Mouse (Mus musculus) T-helper 2 cell (primary cell): Measurements from ENCODE around the gene Lipe.
"Not testable (repeated sequence)": the region's sequence is repeated elsewhere in the genome, so short reads cannot be mapped to it uniquely, and the experiment has no call there.

Source experiments
- in situ Hi-C: fragments of 300-600 bp; cut with MboI, MseI; formaldehyde crosslinking; loops from one replicate; pipeline ENCODE4 v1.15.1; 2025; ENCODE audit warnings: high pct_unique_total_duplicates

The Lipe gene

DNA sequence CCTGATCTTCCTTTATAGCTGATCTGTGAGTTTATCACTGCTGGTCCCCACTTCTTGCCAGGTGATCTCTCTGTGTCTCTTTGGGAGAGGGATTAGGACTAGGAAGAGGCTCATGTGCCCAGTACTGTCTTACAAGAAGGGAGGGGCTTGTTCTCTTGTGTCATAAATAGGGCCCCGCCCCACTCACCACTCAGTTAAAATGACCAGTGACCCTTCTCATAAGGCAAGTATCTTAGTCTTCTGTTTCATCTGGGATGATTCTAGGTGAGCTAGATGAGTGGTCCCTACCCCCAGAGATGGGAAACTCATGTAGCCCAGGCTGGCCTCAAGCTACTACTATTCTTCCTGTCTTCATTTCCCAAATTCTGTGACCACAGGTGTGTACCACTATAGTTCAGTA, at the start of gene Lipe:
Gene Lipe, minus strand, starts transcription at position 101 of the 400 bp plus-strand sequence.
- in situ Hi-C loops = loop anchor here (10.0 to 25.0 kb wide), 2 partner anchors 1014 to 1939 kb away; partner anchors contain the start of gene Ltbp4

DNA sequence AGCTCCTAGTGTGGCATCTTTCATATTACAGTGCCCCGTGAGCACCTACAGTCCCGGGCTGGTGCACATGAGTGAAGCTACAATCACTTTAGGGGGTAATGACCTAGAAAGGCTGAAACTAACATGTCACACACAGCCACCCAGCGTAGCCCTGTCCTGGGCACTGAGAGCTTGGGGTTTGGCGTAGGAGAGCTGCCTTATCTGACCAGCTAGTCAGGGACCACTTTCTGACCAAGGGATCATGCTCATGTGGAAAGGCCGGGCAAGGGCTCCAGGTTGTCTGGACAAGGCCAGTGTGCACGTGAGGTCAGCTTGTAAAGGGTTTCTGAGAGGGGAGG, 42.3 kb upstream of the Lipe start:
- in situ Hi-C loops = no loop called here

DNA sequence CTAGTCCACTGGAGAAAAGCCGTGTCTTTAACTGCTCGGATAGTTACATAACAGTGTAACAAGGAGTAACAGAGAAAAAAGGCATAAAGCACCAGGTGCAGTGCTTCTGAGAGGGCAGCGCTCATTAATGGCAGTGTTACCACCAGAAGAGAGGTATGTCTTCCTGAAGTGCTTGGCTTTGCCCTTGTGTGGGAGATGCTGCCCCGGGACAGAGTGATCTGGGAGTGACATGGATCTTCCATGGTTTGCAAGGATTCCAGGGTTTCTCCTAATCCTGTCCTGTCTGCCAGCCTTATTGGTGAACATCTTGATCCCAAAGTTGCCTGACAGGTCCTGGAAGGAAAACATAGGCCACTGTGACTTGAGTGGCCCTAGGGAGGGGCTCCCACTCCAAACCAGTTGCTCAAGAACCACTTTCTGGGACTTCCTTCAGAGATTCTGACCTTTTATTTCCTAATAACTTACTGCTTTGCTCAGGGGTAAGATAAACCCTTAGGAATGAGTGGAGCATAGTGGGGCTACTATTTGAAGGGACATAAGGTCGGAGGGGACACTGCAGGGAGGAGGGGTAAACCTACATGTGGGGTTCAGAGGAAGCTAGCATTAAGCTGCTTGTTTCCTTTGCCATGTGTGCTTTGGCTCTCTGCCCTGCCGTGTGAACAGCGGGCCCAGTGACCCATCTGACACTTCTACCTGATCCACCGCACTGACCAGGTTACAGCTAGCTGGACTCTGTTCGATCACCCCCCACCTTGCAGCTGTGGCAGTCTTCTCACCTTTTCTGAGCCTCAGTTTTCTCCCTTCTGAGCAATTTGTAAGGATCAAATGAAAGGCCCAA, 41.7 kb upstream of the Lipe start:
- in situ Hi-C loops = no loop called here

DNA sequence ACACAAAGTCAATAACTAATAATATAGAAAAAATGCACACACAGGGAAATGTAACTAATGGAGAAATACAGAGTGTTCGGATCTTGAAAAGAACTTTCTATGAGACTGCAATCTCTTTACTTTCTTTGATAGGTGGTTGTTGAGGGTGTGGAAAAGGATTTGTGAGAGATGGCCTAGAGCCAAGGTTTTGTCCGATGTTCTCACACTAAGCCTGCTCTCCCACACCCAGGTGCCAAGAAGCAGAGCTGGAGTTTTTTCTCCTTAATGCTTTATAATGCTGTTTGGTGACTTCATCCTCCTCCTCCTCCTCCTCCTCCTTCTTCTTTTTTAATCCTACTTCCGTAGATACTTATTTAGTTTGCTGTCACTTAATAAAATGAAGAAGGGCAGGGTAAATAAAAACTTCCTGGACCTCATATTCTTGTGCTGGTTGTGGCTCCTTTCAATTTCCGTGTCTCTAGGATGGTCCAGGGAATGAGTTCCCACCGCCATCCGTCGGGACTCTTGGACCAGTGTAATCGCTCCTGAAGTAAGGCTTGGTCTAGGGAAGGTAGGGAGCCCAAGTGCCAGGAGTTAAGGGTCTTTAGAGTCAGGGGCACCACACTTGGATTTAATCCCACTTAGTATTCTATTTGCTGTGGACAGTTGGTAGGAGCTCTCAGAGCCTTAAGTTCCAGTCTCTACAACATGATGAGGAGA, 40.8 kb upstream of the Lipe start:
- in situ Hi-C loops = no loop called here

DNA sequence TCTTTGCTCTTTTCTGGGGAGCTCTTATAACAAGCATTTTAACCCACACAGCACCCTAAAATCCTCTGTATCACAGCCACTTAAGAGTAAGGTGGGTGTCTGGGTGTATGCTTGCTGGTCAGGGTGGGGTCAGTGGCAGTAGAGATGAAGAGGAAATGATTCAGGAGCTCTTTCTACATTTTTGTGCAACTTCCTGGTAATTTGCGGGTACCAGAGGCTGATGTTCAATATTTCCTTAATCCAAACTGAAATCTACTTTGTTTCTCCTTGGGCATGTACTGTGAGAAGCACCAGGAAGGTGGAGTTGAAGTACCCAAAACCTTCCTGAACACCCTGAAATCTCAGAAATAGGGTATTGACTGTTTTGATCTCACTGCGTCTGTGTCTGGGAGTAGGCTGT, 38.2 kb upstream of the Lipe start:
- in situ Hi-C loops = no loop called here

DNA sequence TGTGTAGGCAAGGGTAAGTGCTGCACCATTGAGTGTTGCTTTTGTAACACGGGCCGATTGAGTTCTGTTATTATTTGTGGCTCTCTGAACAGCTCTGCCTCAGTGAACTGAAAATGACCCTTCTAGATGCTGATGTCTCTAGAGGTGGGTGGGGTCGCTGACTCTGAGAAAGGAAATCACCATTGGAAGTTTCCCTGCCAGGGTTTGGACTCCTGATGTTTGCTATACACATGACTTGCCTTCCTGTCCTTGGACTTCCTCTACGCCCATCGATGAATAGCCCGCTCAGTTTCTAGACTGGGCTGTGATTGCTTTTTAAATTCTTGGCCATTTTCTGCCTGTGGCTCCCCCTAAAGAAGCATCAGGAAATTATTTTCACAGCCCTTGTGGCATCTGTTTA, 37.7 kb upstream of the Lipe start:
- in situ Hi-C loops = no loop called here

DNA sequence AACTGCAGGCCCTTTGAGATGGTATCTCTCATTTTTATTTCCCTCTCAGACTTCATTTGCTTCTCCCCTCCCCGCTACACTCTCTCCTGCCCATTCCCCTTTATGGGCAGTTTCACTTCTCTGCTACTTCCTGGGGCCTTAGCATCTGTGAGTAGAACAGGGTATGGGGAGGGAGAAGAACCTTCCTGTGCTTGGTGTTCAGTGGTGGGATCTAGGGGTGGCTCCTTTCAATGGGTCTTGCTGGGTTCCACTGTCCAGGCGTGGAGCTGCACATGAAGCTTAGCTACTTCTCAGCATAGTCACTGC, 37.0 kb upstream of the Lipe start:
- in situ Hi-C loops = no loop called here

DNA sequence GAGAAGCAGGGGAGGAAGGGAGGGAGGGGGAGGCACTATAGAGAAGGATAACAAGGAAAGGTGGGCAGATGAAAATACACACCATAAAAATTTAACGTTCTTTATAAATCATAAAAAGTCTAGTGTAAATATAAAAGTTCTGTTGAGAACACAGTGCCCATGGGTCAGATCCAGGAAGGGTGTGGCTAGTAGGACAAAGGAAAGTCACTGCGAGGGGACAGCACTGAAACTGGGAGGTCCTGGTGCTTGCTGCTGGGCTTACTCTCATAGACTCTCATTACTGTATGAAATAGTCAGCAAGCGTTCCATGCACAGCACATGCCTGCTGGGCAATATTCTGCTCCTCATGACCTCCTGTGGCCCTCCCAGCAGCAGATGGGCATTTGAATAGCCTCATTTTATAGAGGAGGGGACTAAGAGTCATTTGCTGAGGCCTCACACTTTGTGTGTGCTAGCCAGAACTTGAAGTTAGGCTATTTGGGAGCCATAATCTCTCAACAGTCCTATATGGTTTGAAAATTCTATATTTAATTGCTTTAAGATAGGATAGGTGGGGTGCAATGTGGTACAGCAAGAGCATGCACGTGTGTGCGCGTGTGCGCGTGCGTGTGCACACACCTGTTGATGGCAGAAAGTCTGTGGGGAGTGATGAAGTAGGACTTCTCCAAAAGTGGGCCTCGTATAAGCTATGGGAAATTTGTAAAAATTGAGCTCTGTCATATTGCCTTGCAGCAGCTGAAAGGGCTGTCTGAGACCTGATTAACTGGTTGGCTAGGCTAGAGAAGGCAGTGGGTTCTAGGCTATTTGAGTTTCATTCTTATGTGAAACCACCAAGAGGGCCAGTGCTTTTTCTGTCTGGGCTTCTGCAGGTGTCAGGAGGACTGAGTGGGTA, 36.4 kb upstream of the Lipe start:
- in situ Hi-C loops = loop anchor here (5.0 kb wide), 1 partner anchor 162 kb away; no protein-coding TSS in a partner anchor

DNA sequence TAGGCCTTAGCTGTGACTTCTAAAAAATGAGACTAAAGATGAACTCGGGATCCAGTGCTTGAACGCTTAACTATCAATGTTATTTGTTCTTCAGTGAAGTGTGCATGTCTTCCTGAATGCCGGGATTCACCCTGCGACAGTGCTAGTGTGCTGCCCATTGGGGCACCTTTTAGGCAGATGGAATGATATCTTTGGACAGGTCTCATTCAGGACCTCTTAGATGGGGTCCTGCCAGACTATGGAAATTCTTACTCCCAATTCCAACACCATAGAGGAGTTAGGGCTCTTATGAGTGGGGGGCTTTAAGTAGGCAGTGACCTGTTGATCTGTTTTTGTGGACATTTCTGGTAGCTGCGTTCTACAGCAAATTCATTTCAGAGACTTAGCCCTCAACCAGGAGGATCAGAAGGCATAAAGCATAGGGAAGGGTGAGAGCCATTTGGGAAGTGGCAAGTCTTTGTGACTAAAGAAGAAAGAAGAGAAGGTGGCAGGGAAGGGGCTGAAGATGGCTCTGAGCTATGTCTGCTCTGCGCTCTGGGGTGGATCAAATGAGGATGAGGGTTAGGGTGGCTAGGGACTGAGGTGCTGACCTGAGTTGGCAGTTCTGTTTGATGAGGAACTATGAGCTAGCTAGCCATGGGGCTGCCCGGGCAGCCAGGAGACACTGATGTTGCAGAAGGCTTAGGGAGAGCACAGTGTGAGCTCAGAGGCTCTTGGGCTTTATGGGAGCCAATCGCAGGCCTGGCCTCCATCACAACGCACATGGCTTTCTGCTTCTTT, 35.5 kb upstream of the Lipe start:
- in situ Hi-C loops = loop anchor here (5.0 kb wide), 1 partner anchor 163 kb away; no protein-coding TSS in a partner anchor

DNA sequence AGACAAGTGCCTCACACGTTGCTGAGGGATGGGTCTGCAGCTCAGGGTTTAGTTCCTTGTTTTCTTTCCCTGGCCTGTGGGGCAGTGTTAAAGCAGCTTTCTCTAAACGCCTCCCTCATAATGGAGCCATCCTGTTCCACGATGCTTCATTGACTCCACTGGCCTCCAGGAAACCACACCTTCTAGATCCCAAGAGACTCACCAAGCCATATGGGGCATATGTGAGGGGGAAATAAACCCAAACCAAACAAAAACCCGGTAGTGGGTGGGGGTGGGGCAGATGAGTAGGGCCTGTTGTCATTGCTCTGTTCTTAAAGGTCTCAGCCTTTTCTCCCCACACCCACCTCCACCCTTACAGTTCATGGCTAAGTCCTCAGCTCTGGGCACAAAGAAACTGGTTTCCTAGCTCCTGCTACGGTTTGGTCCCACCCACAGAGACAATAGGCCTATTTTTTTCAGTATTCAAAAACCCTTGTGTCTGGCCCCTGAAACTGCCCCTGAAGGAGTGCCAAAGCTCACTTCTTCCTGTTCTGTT, 34.6 kb upstream of the Lipe start:
- in situ Hi-C loops = loop anchor here (5.0 kb wide), 1 partner anchor 164 kb away; no protein-coding TSS in a partner anchor

DNA sequence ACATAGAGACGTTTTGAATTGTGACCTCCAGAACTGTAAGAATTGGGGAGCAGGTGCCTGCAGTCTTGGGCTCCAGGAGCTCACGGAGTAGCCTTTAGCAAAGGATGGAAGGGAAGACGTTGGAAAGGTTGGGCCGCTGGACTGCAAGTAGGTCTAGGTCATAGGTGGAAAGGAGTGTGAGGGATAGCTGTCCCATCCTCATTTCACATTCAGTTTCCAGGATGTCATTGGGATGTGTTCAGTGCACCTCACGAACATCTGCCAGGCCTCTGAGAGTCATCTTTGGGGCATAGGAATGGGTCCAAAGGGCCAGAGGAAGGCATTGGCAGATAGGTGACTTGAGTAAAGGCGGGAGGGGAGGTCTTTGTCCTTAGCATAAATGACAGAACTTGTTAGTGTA, 33.9 kb upstream of the Lipe start:
- in situ Hi-C loops = loop anchor here (5.0 kb wide), 1 partner anchor 165 kb away; no protein-coding TSS in a partner anchor

DNA sequence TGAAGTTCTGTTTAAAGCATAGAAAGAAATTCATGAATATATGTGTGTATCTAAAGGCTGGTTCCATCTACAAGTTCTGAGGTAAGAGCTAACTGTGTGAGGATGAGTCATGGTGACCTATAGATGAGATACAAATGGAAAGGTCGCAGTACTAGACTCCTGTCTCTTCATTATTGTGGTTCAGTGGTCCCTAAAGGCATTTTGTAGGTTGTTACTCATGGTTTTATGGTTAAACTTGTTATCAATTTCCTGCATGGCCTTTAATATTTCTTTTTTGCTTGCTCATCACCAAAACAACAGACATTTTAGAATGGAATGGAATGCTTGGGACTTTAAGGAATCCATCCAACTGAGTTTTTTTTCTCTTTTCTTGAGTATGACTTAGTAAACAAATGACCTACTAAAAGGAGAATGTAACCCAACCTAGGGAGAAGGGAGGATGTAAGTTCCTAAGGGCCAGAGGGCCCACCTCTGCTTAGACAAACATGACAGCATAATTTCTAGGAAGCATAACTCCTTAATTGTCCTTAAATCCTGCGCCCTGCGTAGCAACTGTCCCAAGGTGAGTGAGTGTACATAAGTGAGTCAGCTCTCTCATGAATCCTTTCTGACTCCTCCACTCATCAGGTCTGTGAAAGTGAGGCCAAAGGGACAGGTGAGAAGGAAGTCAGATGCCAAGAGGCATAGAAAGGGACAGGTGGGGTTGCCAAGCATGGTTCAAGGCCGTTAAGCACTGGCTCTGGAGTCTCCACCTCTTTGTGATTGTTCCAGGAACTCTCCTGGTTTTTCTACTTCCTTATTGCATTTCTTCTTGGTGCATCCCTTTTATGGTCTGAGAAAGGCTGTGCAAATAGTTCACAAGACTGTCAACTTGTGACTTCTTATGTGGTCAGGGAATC, 31.6 kb upstream of the Lipe start:
- in situ Hi-C loops = loop anchor here (5.0 kb wide), 1 partner anchor 167 kb away; no protein-coding TSS in a partner anchor

DNA sequence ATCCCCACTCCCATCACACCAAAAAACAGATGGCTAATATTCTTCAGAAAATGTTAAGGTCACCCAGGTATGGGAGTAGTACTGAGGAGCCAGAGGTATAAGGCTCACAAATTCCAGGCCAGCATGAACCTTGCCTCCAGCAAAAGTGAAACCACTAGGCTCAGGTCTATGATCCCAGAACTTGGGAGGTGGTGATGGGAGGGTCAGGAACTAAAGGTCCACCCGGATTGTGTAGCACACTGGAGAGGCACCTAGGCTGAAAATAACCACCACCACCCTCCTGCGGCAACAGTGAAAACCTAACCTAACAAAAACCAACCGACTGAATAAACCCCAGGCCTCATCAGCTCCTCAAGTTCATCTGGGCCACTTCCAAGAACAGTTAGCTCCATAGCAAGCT, 29.8 kb upstream of the Lipe start:
- in situ Hi-C loops = no loop called here

DNA sequence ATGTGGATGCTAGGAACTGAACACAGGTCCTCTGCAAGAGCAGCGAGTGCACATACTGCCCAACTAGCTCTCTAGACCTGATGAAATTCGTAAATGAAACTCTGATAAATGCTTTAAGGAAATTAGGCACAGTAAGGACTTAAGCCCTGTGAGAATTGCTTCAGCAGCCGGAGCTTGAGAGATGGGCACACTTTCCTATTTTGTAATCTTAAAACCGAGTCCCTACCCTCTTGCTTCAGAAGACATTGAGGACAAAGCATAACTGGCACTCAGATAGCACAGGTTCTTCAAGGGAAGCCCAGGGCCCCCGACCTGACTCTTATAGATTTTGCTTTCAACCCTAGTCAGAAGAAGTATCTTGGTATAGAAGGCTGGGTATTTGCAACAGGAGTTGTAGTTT, 28.6 kb upstream of the Lipe start:
- in situ Hi-C loops = no loop called here

DNA sequence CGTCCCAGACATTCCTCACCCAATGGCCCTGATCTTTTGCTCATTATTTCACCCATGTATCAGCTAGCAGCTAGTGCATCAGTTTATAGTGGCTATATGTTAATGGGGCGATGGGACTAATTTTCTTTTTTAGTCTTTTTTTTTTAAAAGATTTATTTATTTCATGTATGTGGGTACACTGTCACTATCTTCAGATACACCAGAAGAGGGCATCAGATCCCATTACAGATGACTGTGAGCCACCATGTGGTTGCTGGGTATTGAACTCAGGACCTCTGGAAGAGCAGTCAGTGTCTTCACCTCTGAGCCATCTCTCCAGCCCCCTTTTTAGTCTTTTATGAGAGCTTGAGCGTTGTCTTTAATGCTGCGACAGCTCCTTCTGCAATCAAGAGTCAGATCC, 27.9 kb upstream of the Lipe start:
- in situ Hi-C loops = not testable (repeated sequence)

DNA sequence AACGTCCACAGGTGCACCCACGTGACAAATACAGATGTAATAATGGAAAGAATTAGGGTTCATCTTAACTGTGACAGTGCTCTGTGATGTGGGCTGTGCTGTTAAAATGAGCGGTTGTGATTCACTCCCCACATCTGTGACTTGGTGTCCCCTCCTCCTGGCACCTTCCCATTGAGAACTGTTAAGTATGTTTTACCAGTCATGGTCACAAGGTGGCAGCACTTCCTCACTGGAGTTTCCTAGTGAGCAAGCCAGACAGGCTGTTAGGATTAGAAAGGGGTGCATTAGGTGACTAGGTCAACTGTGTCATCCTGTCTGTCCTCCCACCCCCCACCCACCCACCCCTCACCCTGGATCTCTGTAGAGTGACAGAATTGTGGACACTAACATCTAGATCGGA, 25.9 kb upstream of the Lipe start:
- in situ Hi-C loops = loop anchor here (5.0 kb wide), 1 partner anchor 53 kb away; the partner anchor contains the start of gene Ceacam1

DNA sequence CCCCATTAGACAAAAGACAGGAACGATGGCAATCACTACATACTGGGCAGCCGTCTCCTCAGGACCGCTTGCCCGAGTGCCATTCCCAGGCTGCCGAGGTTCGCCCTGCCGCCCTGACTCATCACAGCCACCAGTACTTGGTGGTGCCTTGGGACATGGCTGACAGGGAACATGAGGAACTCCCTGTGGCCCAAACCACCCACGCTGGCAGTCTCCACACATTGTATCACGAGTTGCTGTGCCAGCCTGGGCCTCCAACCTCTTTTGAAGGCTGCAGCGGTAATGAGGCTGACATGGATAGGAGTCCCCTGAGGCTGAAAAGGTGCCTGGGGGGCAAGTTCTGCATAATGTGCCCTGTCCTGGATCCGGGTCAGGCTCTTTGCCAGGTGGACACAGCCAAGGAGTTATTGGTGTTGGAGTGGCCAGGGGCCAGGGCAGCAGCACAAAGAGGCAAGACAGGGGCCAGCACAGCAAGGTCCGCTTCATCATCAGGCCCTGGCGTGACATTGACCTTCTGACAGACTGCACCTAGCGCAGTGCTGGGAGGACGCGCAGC, 23.9 kb upstream of the Lipe start:
- in situ Hi-C loops = loop anchor here (5.0 kb wide), 1 partner anchor 55 kb away; the partner anchor contains the start of gene Ceacam1

DNA sequence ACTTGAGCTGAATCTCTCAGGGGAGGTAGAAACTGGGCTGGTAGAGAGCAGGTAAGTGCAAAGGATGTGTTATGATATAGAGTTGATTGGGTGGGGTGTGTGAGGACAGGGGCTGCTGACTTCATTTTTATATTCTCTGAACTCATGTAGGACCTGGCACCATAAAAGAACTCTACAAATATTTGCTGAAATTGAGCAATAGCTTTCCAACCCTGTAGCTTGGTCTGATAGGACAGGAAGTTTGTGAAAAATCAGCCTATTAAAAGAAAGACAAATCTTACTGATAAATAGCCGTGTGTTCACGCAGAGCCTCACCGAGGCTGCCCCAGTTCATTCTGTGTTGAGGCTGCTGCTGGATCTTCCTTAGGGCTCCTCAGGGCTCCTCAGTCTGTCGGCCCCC, 21.4 kb upstream of the Lipe start:
- in situ Hi-C loops = loop anchor here (5.0 kb wide), 1 partner anchor 57 kb away; the partner anchor contains the start of gene Ceacam1

DNA sequence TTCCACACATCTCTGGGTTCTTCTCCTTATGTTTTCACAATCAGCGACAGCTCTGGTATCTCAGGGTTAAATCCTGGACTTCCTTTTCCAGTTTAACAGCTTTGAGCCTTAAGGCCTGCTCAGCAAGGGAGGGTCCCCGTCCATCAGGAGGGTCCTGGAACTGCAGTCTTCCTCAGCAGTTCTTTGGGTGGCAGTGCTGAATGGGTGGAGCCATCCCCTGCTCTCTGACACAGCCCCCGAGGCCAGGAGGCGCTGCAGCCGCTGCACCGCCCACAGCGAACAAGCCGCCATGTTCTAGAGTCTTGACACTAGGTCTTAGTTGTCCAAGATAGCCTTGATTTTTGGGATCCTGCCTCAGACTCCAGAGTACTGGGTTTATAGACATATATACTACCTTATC, 21.0 kb upstream of the Lipe start:
- in situ Hi-C loops = no loop called here
